Mouse (Mus musculus): ENCODE measurements around the gene Cyb561. TPM values are rescaled to one million over a fixed set of nuclear protein-coding genes. Genes with fewer than 3 reads are reported as not detected.

Cyb561 gene
- polyA plus RNA-seq, 1 experiment from 2014 or later = 28.3 TPM

DNA sequence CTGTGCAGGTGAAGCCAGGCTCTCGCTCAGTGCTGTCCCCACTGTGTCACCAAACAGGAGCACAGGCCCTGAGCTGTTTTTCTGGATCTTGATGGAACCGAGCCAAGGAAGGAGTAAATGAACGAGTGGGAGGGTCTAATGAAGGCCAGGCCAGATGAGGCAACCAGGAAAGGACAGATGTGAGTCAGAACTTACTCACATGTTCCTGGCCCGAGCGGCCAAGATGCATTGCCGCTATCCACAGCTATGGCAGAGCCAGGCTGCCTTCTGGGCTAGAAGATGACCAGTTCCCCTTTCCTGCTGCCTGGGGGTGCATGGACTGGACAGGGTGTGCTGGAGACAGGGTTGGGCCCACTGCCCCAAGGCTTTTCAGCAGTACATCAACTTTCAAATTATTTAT is 266 bp upstream of the Cyb561 start:
- Histone ChIP-seq H3K4me1 (ENCODE audit: insufficient read depth) (no peaks in the 10 kb centered on the region), H3K27ac (ENCODE audit: low read depth) (no peak overlapping the region), H3K9ac (no peak overlapping the region), H3K4me3 (ENCODE audit: low read depth, low read length) (no peak overlapping the region), H3K9me3 (ENCODE audit: low read depth, low read length) (no peaks in the 10 kb centered on the region), H3K27me3 (ENCODE audit: insufficient read depth, low read length) (no peaks in the 10 kb centered on the region), H3K36me3 (ENCODE audit: insufficient read depth) (no peaks in the 10 kb centered on the region), H3K4me2 (no peak overlapping the region)
- DNase-seq (peak; percentile 29), ATAC-seq (ENCODE audit: insufficient read depth) (no peak)
- 53% methylated on average over 6 of the region's 6 CpGs for WGBS
- TF ChIP-seq CTCF (IDR thresholded peaks at IDR 0.05; ENCODE audit: low read depth) = no peak

DNA sequence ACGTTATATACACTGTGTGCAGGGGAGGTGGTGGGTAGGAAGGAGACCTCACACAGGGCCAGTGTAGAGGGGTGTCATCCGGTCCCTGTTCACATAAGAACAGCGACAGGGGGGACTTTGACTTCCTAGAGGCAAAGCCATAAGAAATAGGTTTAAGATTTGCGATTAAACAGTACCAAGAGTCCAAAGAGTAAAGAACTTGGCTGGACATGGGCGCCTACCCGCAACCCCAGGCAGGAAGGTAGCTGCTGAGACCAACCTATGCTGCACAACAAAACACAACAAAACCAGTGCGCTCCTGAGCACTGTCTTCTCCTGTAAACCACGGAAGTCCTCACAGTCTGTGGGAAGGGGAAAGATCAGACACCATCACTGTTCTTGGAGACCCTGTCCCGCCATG is 1.0 kb downstream of the Cyb561 start:
- H3K9me3 ChIP-seq (ENCODE audit: low read depth, low read length) = no peaks in the 10 kb centered on the region
- H3K4me1 ChIP-seq (ENCODE audit: insufficient read depth) = 0 out of 2 replicates have a peak, but pooled peaks cover 3% of the 10 kb centered on the region
- H3K27ac ChIP-seq (ENCODE audit: low read depth) = no peak overlapping the region
- 82% methylated on average over 9 of the region's 9 CpGs for WGBS
- no peaks in the 10 kb centered on the region for H3K27me3 ChIP-seq (ENCODE audit: insufficient read depth, low read length)
- no peak overlapping the region for H3K4me3 ChIP-seq (ENCODE audit: low read depth, low read length)
- ATAC-seq (ENCODE audit: insufficient read depth) (no peak), DNase-seq (no peak)
- TF ChIP-seq CTCF (IDR thresholded peaks at IDR 0.05; ENCODE audit: low read depth) = no peak
- H3K4me2 ChIP-seq = no peak overlapping the region
- no peak overlapping the region for H3K9ac ChIP-seq
- no peaks in the 10 kb centered on the region for H3K36me3 ChIP-seq (ENCODE audit: insufficient read depth)

DNA sequence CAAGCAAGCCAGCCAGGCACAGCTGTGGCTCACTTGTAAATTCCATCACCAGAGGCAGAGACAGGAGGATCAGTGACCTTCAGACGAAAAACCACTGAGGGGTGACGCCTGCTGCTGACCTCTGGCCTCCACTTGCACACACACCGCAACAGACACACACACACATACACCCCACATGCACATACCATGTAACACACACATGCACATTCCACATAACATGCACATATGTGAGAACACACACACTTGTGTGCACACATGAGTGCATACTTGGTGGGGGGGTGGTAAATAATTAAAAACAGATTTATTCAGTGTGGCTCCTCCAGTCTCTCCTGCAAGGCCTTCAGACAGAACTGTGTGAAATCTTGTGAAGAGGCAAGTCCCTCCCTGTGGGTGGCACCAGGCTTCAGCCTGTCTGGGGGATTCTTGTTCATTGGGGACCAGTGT is 1.5 kb downstream of the Cyb561 start:
- Histone ChIP-seq H3K9ac (no peak overlapping the region), H3K4me1 (ENCODE audit: insufficient read depth) (0 out of 2 replicates have a peak, but pooled peaks cover 3% of the 10 kb centered on the region), H3K4me3 (ENCODE audit: low read depth, low read length) (no peak overlapping the region), H3K4me2 (no peak overlapping the region), H3K9me3 (ENCODE audit: low read depth, low read length) (no peaks in the 10 kb centered on the region), H3K27me3 (ENCODE audit: insufficient read depth, low read length) (no peaks in the 10 kb centered on the region), H3K36me3 (ENCODE audit: insufficient read depth) (no peaks in the 10 kb centered on the region), H3K27ac (ENCODE audit: low read depth) (no peak overlapping the region)
- ATAC-seq (ENCODE audit: insufficient read depth) = no peak
- 41% methylated on average over 3 of the region's 3 CpGs for WGBS
- no peak for DNase-seq
- no peak for TF ChIP-seq CTCF (IDR thresholded peaks at IDR 0.05; ENCODE audit: low read depth)

DNA sequence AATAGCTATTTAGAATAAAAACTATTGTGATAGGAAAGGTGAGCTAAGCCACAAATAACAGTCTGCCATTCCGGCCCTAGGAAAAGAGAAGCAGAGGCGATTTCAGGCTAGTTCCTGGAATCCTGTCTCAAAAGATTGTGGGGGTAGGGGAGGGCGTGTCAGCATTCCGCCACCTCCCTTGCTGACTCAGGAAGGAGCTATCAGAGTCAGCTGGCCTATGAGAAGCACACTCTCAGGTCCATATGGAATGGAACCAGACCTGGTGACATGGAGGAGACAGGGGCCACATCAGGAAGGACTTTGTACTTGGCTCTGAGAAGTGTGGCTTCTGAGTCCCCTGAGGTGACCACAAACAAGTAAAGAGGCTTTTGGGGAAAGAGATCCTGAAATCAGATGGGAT is 2.6 kb downstream of the Cyb561 start:
- DNase-seq (no peak), ATAC-seq (ENCODE audit: insufficient read depth) (no peak)
- Histone ChIP-seq H3K27ac (ENCODE audit: low read depth) (no peak overlapping the region), H3K4me3 (ENCODE audit: low read depth, low read length) (no peak overlapping the region), H3K9me3 (ENCODE audit: low read depth, low read length) (no peaks in the 10 kb centered on the region), H3K9ac (no peak overlapping the region), H3K4me2 (no peak overlapping the region), H3K4me1 (ENCODE audit: insufficient read depth) (0 out of 2 replicates have a peak, but pooled peaks cover 3% of the 10 kb centered on the region), H3K36me3 (ENCODE audit: insufficient read depth) (no peaks in the 10 kb centered on the region), H3K27me3 (ENCODE audit: insufficient read depth, low read length) (no peaks in the 10 kb centered on the region)
- WGBS = 63% methylated on average over 4 of the region's 4 CpGs
- no peak for TF ChIP-seq CTCF (IDR thresholded peaks at IDR 0.05; ENCODE audit: low read depth)

DNA sequence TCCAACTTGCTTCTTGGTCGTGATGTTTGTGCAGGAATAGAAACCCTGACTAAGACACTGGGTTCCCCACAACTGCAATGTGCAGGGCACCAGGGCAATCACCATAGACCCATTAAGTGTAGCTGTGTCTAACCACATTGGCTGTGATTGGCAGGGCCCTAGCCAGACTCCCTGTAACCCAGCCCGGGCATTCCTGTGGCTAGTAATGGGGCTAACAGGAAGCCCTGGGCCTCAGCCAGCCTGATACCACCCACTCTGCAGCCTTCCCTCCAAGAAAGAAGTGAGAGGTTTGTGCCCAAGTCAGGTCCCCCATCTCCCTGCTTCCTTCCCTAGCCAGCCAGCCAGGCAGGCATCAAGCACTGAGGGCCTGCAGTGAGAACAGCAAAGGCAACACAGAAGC is 4.9 kb downstream of the Cyb561 start:
- no peak for DNase-seq
- 0 out of 2 replicates have a peak, but pooled peaks cover 8% of the 10 kb centered on the region for H3K4me1 ChIP-seq (ENCODE audit: insufficient read depth)
- no peaks in the 10 kb centered on the region for H3K9me3 ChIP-seq (ENCODE audit: low read depth, low read length)
- WGBS = 80% methylated on average over 2 of the region's 2 CpGs
- no peak overlapping the region for H3K4me2 ChIP-seq
- H3K36me3 ChIP-seq (ENCODE audit: insufficient read depth) = no peaks in the 10 kb centered on the region
- no peak overlapping the region for H3K27ac ChIP-seq (ENCODE audit: low read depth)
- TF ChIP-seq CTCF (IDR thresholded peaks at IDR 0.05; ENCODE audit: low read depth) = no peak
- H3K9ac ChIP-seq = no peak overlapping the region
- peaks cover 11% of the 10 kb centered on the region for H3K27me3 ChIP-seq (ENCODE audit: insufficient read depth, low read length)
- no peak overlapping the region for H3K4me3 ChIP-seq (ENCODE audit: low read depth, low read length)
- no peak for ATAC-seq (ENCODE audit: insufficient read depth)

DNA sequence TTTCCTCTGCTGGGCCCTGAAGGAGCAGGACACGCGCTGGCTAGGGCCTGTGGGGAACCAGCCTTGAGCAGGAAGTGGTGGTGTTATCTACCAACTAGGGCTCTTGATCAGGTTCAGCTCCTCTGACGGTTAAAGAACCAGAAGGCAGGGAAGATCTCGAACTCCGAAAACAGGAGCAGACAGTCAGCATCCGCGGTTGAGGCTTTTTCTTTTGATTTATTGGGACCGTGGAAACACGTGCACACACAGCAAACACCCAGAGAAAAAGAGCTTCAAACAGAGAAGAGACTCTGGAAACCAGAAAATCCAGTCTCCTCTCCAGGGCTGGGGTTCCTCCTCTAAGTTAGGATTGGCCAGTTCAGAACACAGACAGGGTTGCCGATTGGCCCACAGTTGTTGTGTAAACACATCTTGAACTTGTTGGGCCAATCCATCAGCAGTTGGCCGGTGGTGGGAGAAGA is 6.4 kb downstream of the Cyb561 start:
- ATAC-seq (ENCODE audit: insufficient read depth) (peak; percentile 35; the same call in 1 of the 2 replicates), DNase-seq (peak; percentile 61)
- peaks cover 12% of the 10 kb centered on the region for H3K27me3 ChIP-seq (ENCODE audit: insufficient read depth, low read length)
- H3K4me1 ChIP-seq (ENCODE audit: insufficient read depth) = 0 out of 2 replicates have a peak, but pooled peaks cover 8% of the 10 kb centered on the region
- TF ChIP-seq CTCF (IDR thresholded peaks at IDR 0.05; ENCODE audit: low read depth) = no peak
- no peak overlapping the region for H3K9ac ChIP-seq
- H3K27ac ChIP-seq (ENCODE audit: low read depth) = peak overlapping the region; percentile 54; the same call in 1 of the 2 replicates
- no peaks in the 10 kb centered on the region for H3K36me3 ChIP-seq (ENCODE audit: insufficient read depth)
- no peak overlapping the region for H3K4me2 ChIP-seq
- 27% methylated on average over 11 of the region's 11 CpGs for WGBS
- H3K4me3 ChIP-seq (ENCODE audit: low read depth, low read length) = no peak overlapping the region
- H3K9me3 ChIP-seq (ENCODE audit: low read depth, low read length) = no peaks in the 10 kb centered on the region

DNA sequence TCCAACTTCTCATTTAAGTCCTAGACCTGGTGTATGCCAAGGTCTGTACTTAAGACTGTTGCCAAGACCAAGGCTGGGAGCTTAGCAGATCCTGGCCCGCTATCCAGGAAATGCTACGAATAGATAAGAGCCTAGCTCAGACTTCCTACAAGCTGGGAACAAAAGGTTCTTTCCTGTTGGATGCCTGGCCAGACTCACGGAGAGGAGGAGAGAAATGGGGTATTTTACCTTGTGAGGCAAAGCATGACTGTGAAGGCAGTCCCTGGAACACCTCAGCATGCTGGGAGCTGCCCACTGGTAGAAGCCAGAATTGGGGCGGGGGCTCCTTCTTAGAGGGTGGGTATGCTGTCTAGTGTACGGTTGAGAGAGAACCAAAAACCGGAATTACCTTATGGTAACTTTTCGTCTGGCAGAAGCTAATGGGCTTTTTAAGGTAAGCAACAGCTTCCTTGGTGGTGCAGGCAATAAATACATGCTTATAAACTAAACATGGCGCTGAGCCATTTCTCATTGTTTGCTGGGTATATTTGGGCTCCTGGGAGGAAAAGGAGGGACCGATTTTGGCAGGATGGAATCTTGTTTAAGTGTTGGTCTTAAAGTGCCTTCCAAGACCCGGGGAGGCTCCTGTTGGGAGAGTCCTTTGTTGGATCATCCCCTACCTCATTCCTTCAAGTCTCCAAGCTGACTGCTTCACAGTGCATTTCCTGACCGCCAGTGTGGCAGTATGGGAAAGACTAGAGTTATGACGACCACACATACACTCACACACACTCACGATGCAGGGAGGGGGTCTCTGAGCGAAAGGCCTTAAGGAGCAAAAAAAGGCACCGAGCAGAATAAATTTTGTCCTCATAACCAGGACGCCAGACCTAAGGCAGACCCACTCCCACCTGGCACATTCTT is 8.1 kb downstream of the Cyb561 start:
- Histone ChIP-seq H3K27me3 (ENCODE audit: insufficient read depth, low read length) (peaks cover 12% of the 10 kb centered on the region), H3K9me3 (ENCODE audit: low read depth, low read length) (no peaks in the 10 kb centered on the region), H3K4me1 (ENCODE audit: insufficient read depth) (0 out of 2 replicates have a peak, but pooled peaks cover 8% of the 10 kb centered on the region), H3K27ac (ENCODE audit: low read depth) (peak overlapping the region; percentile 84), H3K4me3 (ENCODE audit: low read depth, low read length) (peak overlapping the region; percentile 59), H3K9ac (no peak overlapping the region), H3K36me3 (ENCODE audit: insufficient read depth) (no peaks in the 10 kb centered on the region), H3K4me2 (peak overlapping the region; percentile 94)
- peak; percentile 66 for DNase-seq
- 57% methylated on average over 16 of the region's 16 CpGs for WGBS
- no peak for ATAC-seq (ENCODE audit: insufficient read depth)
- TF ChIP-seq CTCF (IDR thresholded peaks at IDR 0.05; ENCODE audit: low read depth) = no peak

Data from lung, embryonic 14.5 days (tissue).